Mouse (Mus musculus): ENCODE data around the gene Oaf.

DNA sequence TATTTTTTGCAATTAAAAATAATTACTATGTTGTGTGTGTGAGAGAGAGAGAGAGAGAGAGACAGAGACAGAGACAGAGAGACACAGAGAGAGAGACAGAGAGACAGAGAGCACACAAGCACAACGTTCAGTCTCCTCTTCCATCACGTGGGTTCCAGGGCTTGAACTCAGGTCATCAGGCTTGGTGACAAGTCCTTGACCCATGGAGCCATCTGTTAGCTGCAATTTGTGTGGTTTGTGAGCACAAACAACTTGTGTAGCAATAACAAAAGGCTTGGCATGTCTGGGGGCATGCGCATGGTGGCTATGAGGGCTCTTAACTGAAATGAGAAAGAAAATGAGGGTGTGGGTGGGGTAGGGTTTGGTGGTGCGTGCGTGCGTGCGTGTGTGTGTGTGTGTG, 20.9 kb upstream of the Oaf start:
- TF ChIP-seq MAX (IDR thresholded peaks at IDR 0.05; ENCODE audit: low read length) (no peak), NRF1 (IDR thresholded peaks at IDR 0.05; ENCODE audit: insufficient read depth, low read depth, low read length, poor library complexity, severe bottlenecking) (no peak), CTCF (IDR thresholded peaks at IDR 0.05 in 2 of 3, conservative IDR thresholded peaks at IDR 0.05 in 1 of 3; ENCODE audit: control insufficient read depth in 1 of 3, insufficient read depth in 1 of 3, low read depth in 2 of 3, low read length in 3 of 3, poor library complexity in 1 of 3, severe bottlenecking in 1 of 3) (no peak), POLR2A (IDR thresholded peaks at IDR 0.05; ENCODE audit: control insufficient read depth in 1 of 2, insufficient read depth in 1 of 2, low read depth in 1 of 2, low read length in 2 of 2, poor library complexity in 1 of 2) (no peak), ZMIZ1 (IDR thresholded peaks at IDR 0.05; ENCODE audit: low read depth, low read length) (no peak), POLR2AphosphoS2 (IDR thresholded peaks at IDR 0.05; ENCODE audit: low read length) (no peak), UBTF (IDR thresholded peaks at IDR 0.05; ENCODE audit: borderline replicate concordance, insufficient read depth, low read depth, low read length) (no peak), POLR2AphosphoS5 (IDR thresholded peaks at IDR 0.05; ENCODE audit: borderline replicate concordance, low read depth, low read length) (no peak), USF1 (IDR thresholded peaks at IDR 0.05; ENCODE audit: low read depth, low read length) (no peak), ZNF384 (IDR thresholded peaks at IDR 0.05; ENCODE audit: low read depth, low read length) (no peak), TAL1 (IDR thresholded peaks at IDR 0.05; ENCODE audit: low read length) (no peak), TCF12 (IDR thresholded peaks at IDR 0.05; ENCODE audit: low read depth, low read length) (no peak), ELF1 (IDR thresholded peaks at IDR 0.05; ENCODE audit: low read depth, low read length) (no peak)

Data from MEL (cell line).